Mouse (Mus musculus) WW6 (cell line): ENCODE measurements at regions not wholly inside any gene's neighbourhood (a gene's known extent, or its start where the extent isn't known, plus 50 kb on each side); places are given as distances from the start of the nearest gene placed in this dataset.

Experiments used
- DNase-seq: peaks from one replicate; pipeline ENCODE4 v3.0.0-alpha.2; 2013; ENCODE audit warnings: low read depth, low spot score

GRCm38 (mm10) chr12:9261662-9262061 lies 231.9 kb downstream of the Ttc32 start:
- no peak for DNase-seq

DNA sequence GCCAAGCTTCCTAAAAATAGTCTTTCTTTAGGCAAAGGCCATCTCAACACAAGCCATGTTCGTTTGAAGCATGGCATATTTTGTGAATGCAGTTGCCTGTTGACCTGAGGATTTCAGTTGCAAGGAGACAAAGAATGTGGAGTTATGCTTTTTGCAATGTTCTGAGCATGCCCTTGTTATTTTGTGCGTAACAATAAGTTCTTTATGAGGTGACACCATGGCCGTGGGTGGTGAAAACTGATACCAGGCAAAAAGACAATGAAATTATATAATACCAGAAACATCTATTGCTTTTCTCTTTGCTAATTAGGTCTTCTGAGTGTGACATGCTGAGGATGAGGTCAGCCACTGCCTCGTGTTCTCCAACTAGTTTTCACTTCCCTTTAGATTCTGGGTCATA lies 236.4 kb downstream of the Ttc32 start:
- DNase-seq: no peak

- no peak for DNase-seq
These were observed 241.7 kb downstream of the Ttc32 start for GRCm38 (mm10) chr12:9271484-9271883.

DNA sequence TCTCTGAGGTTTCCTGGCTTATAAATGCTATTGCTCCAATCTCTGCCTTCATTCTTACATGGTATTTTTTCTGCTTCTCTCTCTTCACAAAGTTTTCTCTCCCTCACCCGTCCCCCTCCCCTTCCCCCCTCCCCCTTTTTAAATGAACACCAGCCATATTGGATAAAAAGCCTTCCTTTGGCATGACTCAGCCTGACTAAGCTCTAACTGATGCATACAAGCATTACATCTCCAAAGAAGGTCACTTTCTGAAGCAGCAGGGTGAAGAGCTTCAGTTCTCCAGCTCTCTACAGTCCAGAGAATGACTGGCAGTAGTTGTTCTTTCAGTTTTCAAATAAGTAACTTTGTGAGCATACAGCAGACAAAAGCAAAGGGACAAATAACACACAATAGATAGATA lies 244.4 kb downstream of the Ttc32 start:
- DNase-seq: no peak

GRCm38 (mm10) chr12:9275697-9276096 lies 245.9 kb downstream of the Ttc32 start:
- DNase-seq: no peak

- no peak for DNase-seq
These were observed 248.9 kb downstream of the Ttc32 start for GRCm38 (mm10) chr12:9278735-9279134.

- DNase-seq: no peak
These were observed 250.3 kb downstream of the Ttc32 start for GRCm38 (mm10) chr12:9279893-9280605.

DNA sequence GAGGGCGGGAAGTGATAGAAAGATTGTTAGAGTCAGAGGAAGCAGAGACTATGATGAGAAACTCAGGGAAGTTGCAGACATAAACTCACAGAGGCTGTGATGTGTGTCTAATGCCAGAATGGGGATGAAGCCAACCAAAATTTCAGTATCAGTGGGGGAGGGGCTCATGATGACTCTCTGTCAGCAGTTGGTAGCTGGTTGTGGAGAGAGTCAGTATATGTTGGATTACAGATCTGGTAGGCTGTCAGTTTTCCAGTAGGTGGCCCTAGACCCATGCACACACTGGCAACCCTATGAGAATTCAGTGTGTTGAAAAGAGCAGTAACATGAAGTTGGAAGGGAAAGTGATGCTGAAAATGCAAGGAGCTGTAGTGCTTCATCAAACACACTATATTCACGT lies 257.5 kb downstream of the Ttc32 start:
- no peak for DNase-seq

DNA sequence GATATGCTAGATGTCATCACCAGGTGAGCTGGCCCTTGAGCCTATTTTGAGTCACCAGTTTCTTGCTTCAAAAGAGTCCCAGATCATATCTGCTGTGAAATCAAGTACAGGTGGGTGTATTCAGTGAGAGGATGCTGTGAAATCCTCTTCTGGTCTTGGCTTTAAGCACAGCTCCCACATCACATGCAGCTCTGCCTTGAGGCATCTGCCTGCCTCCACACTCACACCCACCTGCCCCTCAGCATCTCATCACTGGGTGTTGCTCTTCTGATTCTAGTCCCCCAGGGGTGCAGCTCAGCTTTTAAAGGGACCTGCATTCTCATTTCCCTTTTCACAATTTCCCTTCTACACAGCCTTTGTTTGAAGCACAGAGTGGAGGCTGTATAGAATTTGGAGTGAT lies 262.9 kb downstream of the Ttc32 start:
- no peak for DNase-seq

- no peak for DNase-seq
These were observed 265.4 kb downstream of the Ttc32 start for GRCm38 (mm10) chr12:9295211-9295610.

- no peak for DNase-seq
These were observed 269.3 kb downstream of the Ttc32 start for GRCm38 (mm10) chr12:9298848-9299655.

- no peak for DNase-seq
These were observed 265.8 kb upstream of the Osr1 start for GRCm38 (mm10) chr12:9304146-9304545.

GRCm38 (mm10) chr12:9337891-9338672 lies 231.8 kb upstream of the Osr1 start:
- no peak for DNase-seq

- no peak for DNase-seq
These were observed 231.1 kb upstream of the Osr1 start for GRCm38 (mm10) chr12:9338801-9339231.

DNA sequence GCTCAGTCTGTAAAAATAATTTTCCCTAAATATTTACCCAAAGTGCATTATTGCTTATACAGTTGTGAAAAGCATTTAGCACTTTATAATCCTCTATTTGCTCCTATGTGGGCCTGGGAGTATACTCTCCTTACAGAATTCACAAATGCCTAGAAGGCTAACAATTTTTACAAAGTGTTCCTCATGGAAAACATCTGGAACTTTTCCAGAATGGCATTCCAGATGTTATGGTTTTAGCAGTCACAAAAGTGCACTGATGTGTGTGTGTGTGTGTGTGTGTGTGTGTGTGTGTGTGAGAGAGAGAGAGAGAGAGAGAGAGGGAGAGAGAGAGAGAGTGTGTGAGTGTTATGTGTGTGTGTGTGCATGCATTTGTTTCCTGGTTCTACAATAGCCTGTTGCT lies 229.1 kb upstream of the Osr1 start:
- no peak for DNase-seq

DNA sequence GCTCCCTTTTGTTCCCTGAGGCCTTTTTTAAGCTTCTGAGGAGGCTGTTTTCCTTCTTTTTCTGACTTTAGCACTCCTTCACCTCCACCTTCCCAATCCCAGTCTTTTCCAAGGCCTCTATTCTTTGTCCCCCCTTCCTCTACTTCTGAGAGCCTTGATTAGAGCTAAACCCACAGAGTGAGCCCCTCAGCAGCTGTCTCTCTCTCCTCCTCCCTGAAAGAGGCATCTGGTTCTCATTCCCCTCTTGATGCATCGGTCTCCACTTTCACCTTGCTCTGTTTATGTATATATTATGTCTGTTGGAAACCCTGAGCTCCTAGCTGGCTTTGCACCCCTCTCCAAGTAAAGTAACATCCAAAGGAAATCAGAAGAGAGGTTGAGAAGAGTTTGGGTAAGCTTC lies 224.6 kb upstream of the Osr1 start:
- DNase-seq: no peak

DNA sequence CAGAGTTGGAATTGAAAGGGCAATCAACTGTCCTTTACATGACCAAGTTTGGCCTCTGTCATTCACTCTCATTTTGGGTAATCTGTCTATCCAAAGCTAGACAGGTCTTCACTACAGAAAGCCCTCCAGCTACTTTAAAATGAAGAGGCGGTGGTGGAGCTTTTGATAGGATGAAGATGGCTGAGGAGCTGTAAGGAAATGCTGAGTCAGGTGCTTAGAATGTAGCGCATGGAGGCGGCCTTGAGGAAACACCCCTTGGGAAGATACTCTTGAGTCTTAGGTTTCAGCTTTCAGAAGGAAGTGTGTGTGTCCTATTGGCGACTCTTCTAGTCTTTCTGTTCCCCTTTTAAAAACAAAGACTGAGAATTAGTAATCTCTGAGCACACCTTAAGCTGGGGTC lies 214.4 kb upstream of the Osr1 start:
- DNase-seq: no peak

- DNase-seq: no peak
These were observed 212.1 kb upstream of the Osr1 start for GRCm38 (mm10) chr12:9357856-9358255.

DNA sequence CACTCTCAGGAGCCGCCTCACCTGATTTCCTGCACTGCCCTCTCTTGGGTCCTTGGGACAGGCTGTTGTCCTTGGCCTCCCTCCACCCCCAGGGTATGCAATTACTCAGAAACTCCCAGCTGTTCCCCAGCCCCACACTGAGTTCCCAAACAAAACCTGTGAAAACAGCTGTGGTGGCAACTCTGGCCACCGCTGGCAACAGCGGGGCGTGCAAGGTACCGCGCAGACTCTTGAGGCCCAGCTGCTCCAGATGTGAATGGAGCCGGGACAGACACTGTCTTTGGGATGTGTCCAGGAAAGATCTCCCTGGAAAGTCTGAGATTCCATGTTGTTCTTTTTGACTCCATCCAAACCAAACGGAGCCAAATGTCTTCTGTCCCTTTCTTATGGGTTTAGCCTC lies 211.0 kb upstream of the Osr1 start:
- DNase-seq: no peak

- DNase-seq: no peak
These were observed 204.0 kb upstream of the Osr1 start for GRCm38 (mm10) chr12:9365931-9366330.

- DNase-seq: no peak
These were observed 201.2 kb upstream of the Osr1 start for GRCm38 (mm10) chr12:9368682-9369081.

DNA sequence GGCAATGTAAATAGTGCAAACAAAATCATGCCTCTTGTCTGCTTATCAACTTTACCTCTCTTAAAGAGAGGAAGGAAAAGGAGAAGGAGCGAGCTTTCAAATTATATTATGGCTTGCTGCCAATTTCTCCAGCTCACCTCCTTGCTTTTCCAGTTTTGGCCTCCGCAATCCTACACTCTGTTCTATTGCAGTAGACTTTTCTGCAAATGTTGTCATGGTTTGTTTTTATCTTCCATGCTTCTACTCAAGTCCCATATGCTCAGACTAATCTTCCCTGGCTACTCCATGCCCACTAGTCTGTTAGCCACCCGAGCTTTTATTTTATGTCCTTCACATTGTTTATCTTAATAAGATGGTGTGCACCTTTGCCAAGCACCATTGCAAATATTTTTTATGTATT lies 168.0 kb upstream of the Osr1 start:
- no peak for DNase-seq
